ENCODE assay signal across 15 mouse cellular contexts in genomic region chr7:38140324-38140723, GRCm38 (mm10). TPM values are rescaled to one million over a fixed set of nuclear protein-coding genes. Genes with fewer than 3 reads are reported as not detected.
DNase-seq lines count a peak whose midpoint lies in the region; ATAC-seq and TF ChIP-seq lines count a peak whose summit lies in the region.
"Had no signal": no experiment of that assay in that cellular context is flagged by ENCODE, and none has a peak within 500 bp of the region (broad histone marks: within the 10 kb centered on the region; RNA-seq: fewer than 3 reads in every experiment).

No protein-coding gene starts in this region.

- TF ChIP-seq CTCF in olfactory bulb, adult 2 months (IDR thresholded peaks at IDR 0.05; ENCODE audit: insufficient read depth, low read depth, low read length): no peak

- no peak overlapping the region for H3K4me3 ChIP-seq in embryonic facial prominence, embryonic 12.5 days
- no peak overlapping the region for H3K4me3 ChIP-seq in embryonic facial prominence, embryonic 10.5 days
- no peak overlapping the region for H3K4me3 ChIP-seq in olfactory bulb, adult 2 months (ENCODE audit: insufficient read depth, low read depth, low read length)
- H3K4me3 ChIP-seq in heart, embryonic 11.5 days (ENCODE audit: low read depth, low read length): no peak overlapping the region
- H3K4me3 ChIP-seq: megakaryocyte, embryonic 14.5 days; myocyte had no signal

- H3K36me3 ChIP-seq in embryonic facial prominence, embryonic 12.5 days: no peaks in the 10 kb centered on the region
- H3K36me3 ChIP-seq in embryonic facial prominence, embryonic 10.5 days (replicated peaks): no peaks in the 10 kb centered on the region
- H3K36me3 ChIP-seq in heart, embryonic 11.5 days (ENCODE audit: control insufficient read depth, insufficient read depth, low read length): no peaks in the 10 kb centered on the region

- H3K9me3 ChIP-seq in embryonic facial prominence, embryonic 12.5 days: no peaks in the 10 kb centered on the region
- no peaks in the 10 kb centered on the region for H3K9me3 ChIP-seq in embryonic facial prominence, embryonic 10.5 days
- no peaks in the 10 kb centered on the region for H3K9me3 ChIP-seq in heart, embryonic 11.5 days (replicated peaks; ENCODE audit: control insufficient read depth, low read length)
- H3K9me3 ChIP-seq: megakaryocyte, embryonic 14.5 days had no signal

- 0 out of 2 replicates have a peak, but pooled peaks cover 8% of the 10 kb centered on the region for H3K4me1 ChIP-seq in embryonic facial prominence, embryonic 12.5 days
- peaks cover 11% of the 10 kb centered on the region; the same call in 1 of the 2 replicates for H3K4me1 ChIP-seq in embryonic facial prominence, embryonic 10.5 days
- peaks cover 14% of the 10 kb centered on the region for H3K4me1 ChIP-seq in olfactory bulb, adult 2 months (ENCODE audit: control insufficient read depth, insufficient read depth, low read length)
- no peaks in the 10 kb centered on the region for H3K4me1 ChIP-seq in heart, embryonic 11.5 days (ENCODE audit: control insufficient read depth, insufficient read depth, low read length)

- H3K9ac ChIP-seq in embryonic facial prominence, embryonic 12.5 days: no peak overlapping the region
- no peak overlapping the region; the same call in 1 of the 2 replicates for H3K9ac ChIP-seq in heart, embryonic 11.5 days (ENCODE audit: low read depth, low read length)

- no peak overlapping the region for H3K4me2 ChIP-seq in embryonic facial prominence, embryonic 12.5 days (replicated peaks)
- no peak overlapping the region for H3K4me2 ChIP-seq in heart, embryonic 11.5 days

- 0 out of 2 replicates have a peak, but pooled peaks have one; percentile 19 for ATAC-seq in embryonic facial prominence, embryonic 12.5 days (ENCODE audit: insufficient number of reproducible peaks, insufficient read depth, low FRiP score, low TSS enrichment)
- no peak for ATAC-seq in heart, embryonic 11.5 days (replicated peaks; ENCODE audit: insufficient number of reproducible peaks, low FRiP score, low TSS enrichment)
- ATAC-seq: hindbrain, postnatal 0 days had no signal

- DNase-seq in embryonic facial prominence, embryonic 10.5 days (ENCODE audit: low spot score): no peak
- peak; percentile 66 to 80 for DNase-seq in frontal cortex, adult 2 months (ENCODE audit: extremely low spot score in 1 of 2, low spot score in 1 of 2)
- peak; percentile 34 to 52 for DNase-seq in layer of hippocampus, postnatal 14 days (ENCODE audit: low spot score in 2 of 2)
- DNase-seq in cerebellum, adult 9-10 months: no peak
- DNase-seq in urinary bladder, postnatal 25 days (ENCODE audit: low spot score): no peak
- DNase-seq: cerebellum, postnatal 36 days; heart, postnatal 10 days; kidney, adult 9 months; thymus, postnatal 14 days had no signal

- no peaks in the 10 kb centered on the region for H3K27me3 ChIP-seq in embryonic facial prominence, embryonic 12.5 days
- no peaks in the 10 kb centered on the region for H3K27me3 ChIP-seq in embryonic facial prominence, embryonic 10.5 days (replicated peaks; ENCODE audit: low read depth, poor library complexity, severe bottlenecking)
- no peaks in the 10 kb centered on the region for H3K27me3 ChIP-seq in heart, embryonic 11.5 days (ENCODE audit: control insufficient read depth, insufficient read depth, low read length)

- no peak for TF ChIP-seq POLR2A in olfactory bulb, adult 2 months (IDR thresholded peaks at IDR 0.05; ENCODE audit: insufficient read depth, low read depth, low read length)

- no peak overlapping the region for H3K27ac ChIP-seq in embryonic facial prominence, embryonic 12.5 days
- no peak overlapping the region for H3K27ac ChIP-seq in embryonic facial prominence, embryonic 10.5 days (replicated peaks)
- 0 out of 2 replicates have a peak overlapping the region, but pooled peaks have one; percentile 37 for H3K27ac ChIP-seq in olfactory bulb, adult 2 months (ENCODE audit: insufficient read depth, low read depth, low read length)
- H3K27ac ChIP-seq in heart, embryonic 11.5 days (ENCODE audit: low read depth, low read length): no peak overlapping the region
- H3K27ac ChIP-seq: hindbrain, postnatal 0 days had no signal

- WGBS in embryonic facial prominence, embryonic 12.5 days: 36% methylated on average over 9 of the region's 9 CpGs
- 47% methylated on average over 9 of the region's 9 CpGs for WGBS in embryonic facial prominence, embryonic 10.5 days
- WGBS in olfactory bulb, adult 2 months: 24% methylated on average over 9 of the region's 9 CpGs
- 35% methylated on average over 9 of the region's 9 CpGs for WGBS in heart, embryonic 11.5 days (ENCODE audit: insufficient replicate concordance)

RNA-seq across cellular contexts. Expression of gene Ccne1, which starts 33.0 kb away (rescaled TPM):
- polyA plus RNA-seq in embryonic facial prominence, embryonic 12.5 days (2016; fragmentation: Nextera tagmentation; extraction: Ambion mirVana): 73.4 and 75.3 TPM in 2 replicates
- polyA plus RNA-seq in embryonic facial prominence, embryonic 10.5 days (2016; fragmentation: Nextera tagmentation; extraction: Ambion mirVana): 130 and 134 TPM in 2 replicates
- polyA plus RNA-seq in frontal cortex, adult 2 months (2012; rRNA removed): 15.8 and 19.0 TPM in 2 replicates
- total RNA-seq in layer of hippocampus, postnatal 14 days (2021): 10 to 100 TPM; 10.4 to 10.8 TPM
- not detected in 2 replicates for polyA plus RNA-seq in olfactory bulb, adult 2 months (2012; ENCODE audit: insufficient read depth, insufficient read length, low replicate concordance, missing spikeins)
- polyA plus RNA-seq in heart, embryonic 11.5 days (2014; fragmentation: Nextera tagmentation; extraction: Ambion mirVana): 54.3 and 55.4 TPM in 2 replicates

RNA-seq across cellular contexts. Expression of gene 1600014C10Rik, which starts 42.7 kb away (rescaled TPM):
- 16.3 and 17.3 TPM in 2 replicates for polyA plus RNA-seq in embryonic facial prominence, embryonic 12.5 days (2016; fragmentation: Nextera tagmentation; extraction: Ambion mirVana)
- 15.5 and 17.4 TPM in 2 replicates for polyA plus RNA-seq in embryonic facial prominence, embryonic 10.5 days (2016; fragmentation: Nextera tagmentation; extraction: Ambion mirVana)
- polyA plus RNA-seq in frontal cortex, adult 2 months (2012; rRNA removed): 25.9 and 26.7 TPM in 2 replicates
- 10 to 100 TPM; 17.4 to 20.6 TPM for total RNA-seq in layer of hippocampus, postnatal 14 days (2021)
- polyA plus RNA-seq in olfactory bulb, adult 2 months (2012; ENCODE audit: insufficient read depth, insufficient read length, low replicate concordance, missing spikeins): not detected in 2 replicates
- 13.2 and 13.9 TPM in 2 replicates for polyA plus RNA-seq in heart, embryonic 11.5 days (2014; fragmentation: Nextera tagmentation; extraction: Ambion mirVana)

Comparison
In these comparisons a context has a peak if more than half of its experiments do, and no peak if none do; other contexts are left out.
1. DNase-seq: peak in frontal cortex, adult 2 months (2 of 2) and layer of hippocampus, postnatal 14 days (2 of 2); none in embryonic facial prominence, embryonic 10.5 days (single experiment), cerebellum, adult 9-10 months (single experiment) and urinary bladder, postnatal 25 days (single experiment).
2. RNA of gene Ccne1, which starts 33.0 kb away (polyA plus RNA-seq): 130 to 134 TPM in embryonic facial prominence, embryonic 10.5 days, 73.4 to 75.3 TPM in embryonic facial prominence, embryonic 12.5 days, 54.3 to 55.4 TPM in heart, embryonic 11.5 days and 15.8 to 19.0 TPM in frontal cortex, adult 2 months; not detected in olfactory bulb, adult 2 months; every median in the first group is over 10 times any median in the second.